Mouse (Mus musculus) gastrocnemius, postnatal 25 days (tissue): ENCODE results near the gene Lpp. TPM values are rescaled to one million over a fixed set of nuclear protein-coding genes. Genes with fewer than 3 reads are reported as not detected.

Experiments
- DNase-seq: peaks from one replicate; pipeline ENCODE4 v3.0.0; 2022
- total RNA-seq, 2 experiments: library from RNA; stranded (reverse); gene quantifications; 1 replicate in 1 of 2; 2 replicates in 1 of 2; pipeline ENCODE4 v1.2.3; 2021

Gene Lpp
- total RNA-seq, 2 experiments from 2014 or later = 21.7 to 23.8 TPM

GRCm38 (mm10) chr16:24933691-24934090, 540.4 kb downstream of the Lpp start:
- peak; percentile 42 for DNase-seq

- no peak for DNase-seq
Measured at GRCm38 (mm10) chr16:24941306-24942160, 548.2 kb downstream of the Lpp start.

- no peak for DNase-seq
Measured at GRCm38 (mm10) chr16:24943486-24944261, 550.4 kb downstream of the Lpp start.

GRCm38 (mm10) chr16:24946356-24946755, 553.0 kb downstream of the Lpp start:
- no peak for DNase-seq

DNA sequence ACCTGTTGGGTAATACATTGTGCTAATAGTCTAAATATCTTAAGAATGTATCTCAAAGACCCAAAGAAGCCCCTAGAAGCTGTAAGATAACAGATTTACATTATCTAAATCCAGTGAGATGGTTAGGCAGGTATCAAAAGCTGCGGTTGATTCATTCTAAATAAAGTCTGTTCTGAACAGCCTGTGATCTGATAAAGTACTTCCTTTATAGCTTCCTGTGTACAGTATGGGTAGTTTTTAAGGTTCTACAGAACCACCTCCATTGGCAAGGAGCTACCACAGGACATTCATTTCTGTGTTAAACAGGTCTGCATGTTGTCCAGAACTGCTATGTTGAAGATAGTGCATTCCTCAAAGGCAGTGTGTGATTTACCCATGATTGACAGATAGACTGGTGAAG, 554.2 kb downstream of the Lpp start:
- DNase-seq = no peak

- DNase-seq = no peak
Measured at GRCm38 (mm10) chr16:24948091-24948690, 554.9 kb downstream of the Lpp start.

- DNase-seq = no peak
Measured at GRCm38 (mm10) chr16:24949265-24949664, 556.0 kb downstream of the Lpp start.

- no peak for DNase-seq
Measured at GRCm38 (mm10) chr16:24950112-24950743, 556.9 kb downstream of the Lpp start.

DNA sequence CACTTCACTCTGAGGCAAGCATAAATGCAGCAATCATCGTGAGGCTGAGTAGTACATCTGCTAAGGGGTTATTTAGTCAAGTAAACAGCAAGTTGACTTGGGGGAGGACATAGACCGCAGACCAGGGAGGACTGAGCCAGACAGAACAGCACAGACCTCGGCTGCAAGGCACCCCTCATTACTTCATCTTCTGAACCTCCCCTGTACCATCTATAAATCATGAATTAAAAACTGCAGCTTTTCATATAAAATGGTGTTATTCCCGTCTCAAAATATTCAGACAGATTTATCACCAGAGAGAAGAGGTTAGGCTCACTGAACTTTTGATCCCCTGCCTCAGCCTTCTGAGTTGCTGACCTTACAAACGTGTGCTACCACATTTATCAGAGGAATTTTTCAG, 558.6 kb downstream of the Lpp start:
- no peak for DNase-seq

GRCm38 (mm10) chr16:24955054-24955453, 561.7 kb downstream of the Lpp start:
- DNase-seq = no peak

- DNase-seq = no peak
Measured at GRCm38 (mm10) chr16:24958661-24959060, 565.4 kb downstream of the Lpp start.

DNA sequence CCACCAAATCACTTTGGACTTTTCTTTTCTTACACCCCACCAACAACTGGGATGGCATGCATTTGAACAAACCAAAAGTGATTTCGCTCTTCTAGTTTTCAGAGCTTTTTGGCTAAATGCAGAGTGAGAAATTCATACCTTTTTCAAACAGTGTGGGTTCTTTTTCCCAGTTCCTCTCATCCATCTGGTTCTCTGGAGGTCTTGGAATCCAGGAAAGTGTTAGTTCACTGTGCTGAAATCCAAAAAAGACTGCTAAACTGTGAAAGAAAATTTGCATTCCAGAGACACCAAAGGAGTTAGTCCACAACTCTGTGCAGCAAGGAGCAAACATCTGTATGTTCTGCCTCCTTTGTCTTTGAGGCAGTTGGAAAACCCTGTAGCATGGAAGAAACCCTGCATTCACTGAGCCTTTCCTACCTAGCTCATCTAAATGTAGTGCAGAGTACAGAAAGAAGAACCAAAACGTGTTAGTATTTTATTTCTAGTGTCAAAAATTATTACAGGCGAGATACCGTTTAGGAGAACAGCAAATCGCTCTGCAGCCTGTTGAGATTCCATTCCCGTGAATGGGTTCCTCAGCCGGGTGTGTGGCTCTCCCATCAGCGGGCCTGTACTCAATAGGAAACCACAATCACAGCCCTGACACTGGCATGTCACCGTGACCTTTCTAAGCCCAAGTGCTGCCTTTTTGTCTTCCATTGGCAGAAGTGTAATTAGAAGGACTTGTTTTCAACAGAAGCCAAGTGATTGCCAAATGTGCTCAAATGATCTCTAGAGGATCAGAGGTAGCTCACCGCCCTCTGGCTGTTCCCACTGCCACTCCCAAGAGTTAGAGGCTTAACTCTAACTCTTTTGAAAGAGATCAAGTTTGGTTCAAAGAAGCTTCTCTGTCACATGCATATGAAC, 567.8 kb downstream of the Lpp start:
- DNase-seq = no peak

GRCm38 (mm10) chr16:24964311-24964710, 571.0 kb downstream of the Lpp start:
- no peak for DNase-seq

DNA sequence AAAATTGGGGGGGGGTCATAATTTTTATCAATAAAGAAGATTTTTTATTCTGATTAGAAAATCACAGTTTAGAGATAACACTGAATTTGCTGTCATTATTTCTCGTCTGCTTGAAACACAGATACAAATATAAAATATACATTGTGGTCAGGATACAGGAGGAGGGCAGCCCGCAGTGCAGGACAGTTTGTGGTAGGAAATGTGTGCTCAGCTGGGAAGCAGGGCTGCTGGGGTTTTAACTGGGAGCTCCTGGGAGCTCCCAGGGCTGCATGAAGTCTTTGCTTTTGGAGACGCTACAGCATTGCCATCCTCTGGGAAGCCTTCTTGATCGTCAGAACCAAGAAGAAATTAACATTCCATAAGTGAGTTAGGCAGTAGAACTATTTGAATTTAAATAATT, 571.8 kb downstream of the Lpp start:
- no peak for DNase-seq

- DNase-seq = no peak
Measured at GRCm38 (mm10) chr16:24966460-24966859, 573.2 kb downstream of the Lpp start.

- no peak for DNase-seq
Measured at GRCm38 (mm10) chr16:24973009-24973631, 579.8 kb downstream of the Lpp start.

DNA sequence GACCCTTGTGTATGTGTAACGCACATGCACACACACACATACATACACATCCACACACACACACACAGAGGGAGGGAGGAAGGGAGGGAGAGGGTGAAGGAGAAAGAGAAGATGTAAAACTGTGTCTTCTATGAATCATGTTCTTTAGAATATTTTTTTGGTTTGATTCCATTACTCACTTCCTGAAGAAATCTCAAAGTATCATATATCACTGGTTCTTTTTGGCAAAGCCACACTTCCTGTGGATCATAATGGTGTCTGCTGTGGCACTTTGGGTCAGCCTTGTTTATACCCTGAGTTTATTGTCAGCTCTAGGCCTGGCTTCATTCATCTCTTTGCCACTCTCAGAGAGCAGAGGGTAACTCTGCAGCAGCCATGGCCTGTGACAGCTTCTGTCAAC, 584.5 kb downstream of the Lpp start:
- no peak for DNase-seq

- no peak for DNase-seq
Measured at GRCm38 (mm10) chr16:24978226-24978625, 584.9 kb downstream of the Lpp start.

- DNase-seq = no peak
Measured at GRCm38 (mm10) chr16:24979391-24979790, 586.1 kb downstream of the Lpp start.

DNA sequence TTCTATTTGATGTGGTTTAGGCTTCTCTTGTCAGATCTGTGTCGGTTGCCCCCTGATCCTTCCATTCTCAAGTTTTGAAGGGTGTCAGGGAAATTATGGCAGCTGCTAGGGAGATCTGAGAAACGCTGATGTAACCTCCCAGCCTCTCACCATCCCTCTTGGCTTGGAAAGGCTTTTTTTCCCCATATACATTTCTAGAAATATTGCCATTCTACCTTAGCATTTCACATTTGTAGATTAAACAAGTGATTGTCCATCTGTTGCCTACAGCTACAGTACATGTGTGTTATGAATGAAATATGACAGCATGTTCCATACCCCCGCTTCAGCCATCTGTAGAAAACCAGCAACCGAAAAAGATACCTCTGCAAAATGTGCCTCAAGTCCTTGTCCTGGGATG, 589.5 kb downstream of the Lpp start:
- no peak for DNase-seq

DNA sequence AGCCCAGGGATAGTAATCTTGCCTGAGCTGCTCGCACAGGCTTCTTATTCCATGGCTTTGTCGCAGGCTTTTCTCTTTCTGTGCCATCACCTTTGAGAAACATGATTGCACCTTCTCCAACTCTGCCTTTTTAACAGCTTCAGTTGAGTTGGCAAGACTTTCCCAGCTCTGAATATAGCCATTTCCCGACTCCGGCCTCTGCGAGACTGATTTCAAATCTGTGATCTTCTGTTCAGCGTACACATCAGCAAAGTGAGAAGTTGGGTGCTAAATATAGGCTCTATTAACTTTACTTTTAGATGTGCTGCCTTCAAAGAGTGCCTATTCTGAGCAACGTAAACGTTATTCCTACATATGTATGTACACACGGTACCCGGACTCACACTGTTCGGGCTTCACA, 597.0 kb downstream of the Lpp start:
- DNase-seq = no peak
